ENCODE assay signal across 9 mouse cellular contexts in genomic region chr17:88258361-88258796, GRCm38 (mm10).
A peak's percentile ranks its signal among the peaks of the same experiment; 100 is the strongest.
DNase-seq lines count a peak whose midpoint lies in the region; ATAC-seq and TF ChIP-seq lines count a peak whose summit lies in the region.
"Had no signal": no experiment of that assay in that cellular context is flagged by ENCODE, and none has a peak within 500 bp of the region (broad histone marks: within the 10 kb centered on the region; RNA-seq: fewer than 3 reads in every experiment).

No protein-coding gene starts in this region.

- H3K9ac ChIP-seq in CH12.LX (ENCODE audit: insufficient read depth, low read depth), result no peak overlapping the region
- no peak overlapping the region for H3K9ac ChIP-seq in heart, embryonic 12.5 days
- H3K9ac ChIP-seq: hindbrain, embryonic 15.5 days had no signal

- WGBS in heart, embryonic 12.5 days, result 52% methylated on average over 11 of the region's 11 CpGs

- in situ Hi-C loops in CH12.LX (cut with MboI; ENCODE audit: low pct_ligation_motif_present, low pct_unique_long_range_greater_than_20kb, low sequenced_read_pairs), result loop anchor here (5.0 to 25.0 kb wide), 3 partner anchors 129 to 379 kb away; no protein-coding TSS in a partner anchor

- H3K9me3 ChIP-seq in CH12.LX (replicated peaks; ENCODE audit: low read length), result no peaks in the 10 kb centered on the region
- no peaks in the 10 kb centered on the region for H3K9me3 ChIP-seq in heart, embryonic 12.5 days (replicated peaks)
- H3K9me3 ChIP-seq: hindbrain, embryonic 15.5 days had no signal

- no peak for ATAC-seq in heart, embryonic 12.5 days (ENCODE audit: insufficient number of reproducible peaks, low FRiP score)

- no peak for TF ChIP-seq EP300 in CH12.LX (IDR thresholded peaks at IDR 0.05; ENCODE audit: low read length)

- no peaks in the 10 kb centered on the region for H3K36me3 ChIP-seq in CH12.LX (replicated peaks in 1 of 2; ENCODE audit: control insufficient read depth in 1 of 2, insufficient read depth in 1 of 2, low read length in 1 of 2)
- H3K36me3 ChIP-seq in heart, embryonic 12.5 days, result no peaks in the 10 kb centered on the region
- H3K36me3 ChIP-seq: hindbrain, embryonic 15.5 days had no signal

- peaks cover 0 to 16% of the 10 kb centered on the region in 2 experiments; a peak in 2 of 4 replicates for H3K4me1 ChIP-seq in CH12.LX (ENCODE audit: control insufficient read depth in 1 of 2, insufficient read depth in 2 of 2)
- peaks cover 10% of the 10 kb centered on the region for H3K4me1 ChIP-seq in heart, embryonic 12.5 days (replicated peaks)

- peak overlapping the region; percentile 29; the same call in 1 of the 2 replicates for H3K4me2 ChIP-seq in CH12.LX (ENCODE audit: insufficient read depth, low read depth, poor library complexity, severe bottlenecking)
- peak overlapping the region; percentile 45 for H3K4me2 ChIP-seq in heart, embryonic 12.5 days
- H3K4me2 ChIP-seq: hindbrain, embryonic 15.5 days had no signal

- no peak overlapping the region for H3K4me3 ChIP-seq in CH12.LX (replicated peaks in 1 of 3; ENCODE audit: low read depth in 2 of 3, low read length in 2 of 3, poor library complexity in 1 of 3)
- H3K4me3 ChIP-seq in heart, embryonic 12.5 days, result no peak overlapping the region
- H3K4me3 ChIP-seq: hindbrain, embryonic 15.5 days had no signal

- dilution Hi-C loops in CH12.LX (cut with MboI; ENCODE audit: extremely low pct_ligation_motif_present, extremely low pct_unique_long_range_greater_than_20kb, low sequenced_read_pairs), result no loop called here

- TF ChIP-seq POLR2A in CH12.LX (IDR thresholded peaks at IDR 0.05; ENCODE audit: low read depth, low read length), result no peak

- no peak overlapping the region for H3K27ac ChIP-seq in CH12.LX (ENCODE audit: insufficient read depth, low read depth)
- no peak overlapping the region for H3K27ac ChIP-seq in heart, embryonic 12.5 days (ENCODE audit: poor library complexity, severe bottlenecking)
- H3K27ac ChIP-seq: hindbrain, embryonic 15.5 days had no signal

- peak; percentile 37 for DNase-seq in embryo, embryonic 10.5 days (ENCODE audit: low spot score)
- no peak for DNase-seq in embryo, embryonic 9.5 days (ENCODE audit: extremely low spot score)
- peak; percentile 35 for DNase-seq in CH12.LX (ENCODE audit: extremely low read depth)
- DNase-seq in lung, postnatal 10 days, result peak; percentile 63
- DNase-seq in adipocyte (ENCODE audit: low spot score), result no peak
- no peak for DNase-seq in c-Kit-positive CD71-positive TER-119-positive erythroid progenitor cells, embryonic 14.5 days (ENCODE audit: low spot score)
- DNase-seq in urinary bladder, postnatal 4 days (ENCODE audit: low spot score in 2 of 2), result no peak

- H3K27me3 ChIP-seq in CH12.LX (replicated peaks), result no peaks in the 10 kb centered on the region
- no peaks in the 10 kb centered on the region for H3K27me3 ChIP-seq in heart, embryonic 12.5 days (replicated peaks)
- H3K27me3 ChIP-seq: hindbrain, embryonic 15.5 days had no signal

- no peaks in the 10 kb centered on the region for H3K79me2 ChIP-seq in CH12.LX (replicated peaks; ENCODE audit: control insufficient read depth, extremely low read depth, insufficient read depth, poor library complexity, severe bottlenecking)

- peak; percentile 25 for TF ChIP-seq RAD21 in CH12.LX (IDR thresholded peaks at IDR 0.05; ENCODE audit: low read depth, low read length)

- TF ChIP-seq CTCF in CH12.LX (conservative IDR thresholded peaks at IDR 0.05 in 1 of 2, IDR thresholded peaks at IDR 0.05 in 1 of 2; ENCODE audit: low read depth in 2 of 2, low read length in 2 of 2), result peak in 1 of 2 experiments; percentile 45; a peak in 2 of 4 replicates

TF ChIP-seq in CH12.LX, 34 proteins besides CTCF, POLR2A, EP300 and RAD21:
- TF ChIP-seq ZMIZ1 (IDR thresholded peaks at IDR 0.05; ENCODE audit: low read depth, low read length) (no peak), CHD1 (IDR thresholded peaks at IDR 0.05; ENCODE audit: low read depth, low read length) (no peak), MAZ (IDR thresholded peaks at IDR 0.05; ENCODE audit: low read depth, low read length) (no peak), MEF2A (IDR thresholded peaks at IDR 0.05; ENCODE audit: borderline replicate concordance, low read depth, low read length) (no peak), KAT2A (IDR thresholded peaks at IDR 0.05; ENCODE audit: insufficient replicate concordance, low read length) (no peak), SMC3 (IDR thresholded peaks at IDR 0.05; ENCODE audit: low read depth, low read length) (peak; percentile 29; the same call in 1 of the 2 replicates), MAX (IDR thresholded peaks at IDR 0.05; ENCODE audit: low read length) (0 out of 2 replicates have a peak, but pooled peaks have one; percentile 18), TCF12 (IDR thresholded peaks at IDR 0.05; ENCODE audit: low read depth, low read length) (no peak), ELF1 (IDR thresholded peaks at IDR 0.05; ENCODE audit: low read depth, low read length) (peak; percentile 43), IRF4 (IDR thresholded peaks at IDR 0.05; ENCODE audit: low read depth, low read length) (no peak), E2F4 (IDR thresholded peaks at IDR 0.05; ENCODE audit: insufficient replicate concordance, low read depth, low read length) (no peak), PAX5 (IDR thresholded peaks at IDR 0.05; ENCODE audit: low read length) (no peak), ETS1 (conservative IDR thresholded peaks at IDR 0.05; ENCODE audit: low read depth, low read length) (no peak), RCOR1 (conservative IDR thresholded peaks at IDR 0.05; ENCODE audit: low read depth, low read length) (no peak), JUND (conservative IDR thresholded peaks at IDR 0.05; ENCODE audit: low read depth, low read length) (no peak), USF1 (IDR thresholded peaks at IDR 0.05; ENCODE audit: low read depth, low read length) (no peak), ZKSCAN1 (IDR thresholded peaks at IDR 0.05; ENCODE audit: borderline replicate concordance, low read depth, low read length) (no peak), ZNF384 (IDR thresholded peaks at IDR 0.05; ENCODE audit: low read depth, low read length) (no peak), CHD2 (IDR thresholded peaks at IDR 0.05; ENCODE audit: low read length) (no peak), UBTF (IDR thresholded peaks at IDR 0.05; ENCODE audit: low read depth, low read length) (no peak), ZC3H11A (IDR thresholded peaks at IDR 0.05; ENCODE audit: low read depth, low read length) (no peak), TBP (conservative IDR thresholded peaks at IDR 0.05; ENCODE audit: low read depth, low read length) (no peak)

Comparison
In these comparisons a context has a peak if more than half of its experiments do, and no peak if none do; other contexts are left out.
1. DNase-seq: peak in embryo, embryonic 10.5 days (single experiment), CH12.LX (single experiment) and lung, postnatal 10 days (single experiment); none in embryo, embryonic 9.5 days (single experiment), adipocyte (single experiment), c-Kit-positive CD71-positive TER-119-positive erythroid progenitor cells, embryonic 14.5 days (single experiment) and urinary bladder, postnatal 4 days (0 of 2).